Mouse (Mus musculus) heart, postnatal 0 days (tissue): ENCODE data around the gene Agap2. TPM values are rescaled to one million over a fixed set of nuclear protein-coding genes. Genes with fewer than 3 reads are reported as not detected.

Source experiments
- ATAC-seq: fragments of 200-750 bp; cut with Nextera tagmentation; 2 replicates; pipeline ENCODE4 v1.8.0; 2017; ENCODE audit warnings: low read depth, moderate number of reproducible peaks, moderate library complexity; ENCODE audit not compliant: insufficient read depth
- DNase-seq: peaks from one replicate; pipeline ENCODE4 v3.0.0-alpha.2; 2016; ENCODE audit warnings: low spot score
- H3K27ac ChIP-seq: fragments of 300-500 bp; sonication (generic); 2 replicates; pipeline ENCODE4 v1.5.1; 2014; ENCODE audit warnings: low read depth, mild to moderate bottlenecking
- H3K27me3 ChIP-seq: fragments of 300-500 bp; sonication (generic); 2 replicates; pipeline ENCODE4 v1.6.1; 2014; ENCODE audit warnings: low read length, mixed read lengths; ENCODE audit not compliant: control insufficient read depth, insufficient read depth
- H3K36me3 ChIP-seq: fragments of 300-500 bp; sonication (generic); replicated peaks from 2 replicates; pipeline ENCODE4 v1.6.1; 2014; ENCODE audit warnings: low read length, mixed read lengths; ENCODE audit not compliant: control insufficient read depth, insufficient read depth
- H3K4me1 ChIP-seq: fragments of 300-500 bp; sonication (generic); 2 replicates; pipeline ENCODE4 v1.6.1; 2014; ENCODE audit warnings: antibody characterized with exemption; ENCODE audit not compliant: control insufficient read depth, insufficient read depth
- H3K4me2 ChIP-seq: fragments of 300-500 bp; sonication (generic); 2 replicates; pipeline ENCODE4 v1.6.1; 2014; ENCODE audit warnings: low read depth, mild to moderate bottlenecking, low read length, moderate library complexity
- H3K4me3 ChIP-seq: fragments of 300-500 bp; sonication (generic); 2 replicates; pipeline ENCODE4 v1.5.1; 2014; ENCODE audit warnings: low read depth, low read length
- H3K9ac ChIP-seq: fragments of 300-500 bp; sonication (generic); replicated peaks from 2 replicates; pipeline ENCODE4 v1.6.1; 2014; ENCODE audit warnings: low read depth, low read length, mixed read lengths
- H3K9me3 ChIP-seq: fragments of 300-500 bp; sonication (generic); replicated peaks from 2 replicates; pipeline ENCODE4 v1.6.1; 2016; ENCODE audit warnings: low read length; ENCODE audit not compliant: control insufficient read depth
- CTCF ChIP-seq: IDR thresholded peaks from 2 replicates; pipeline ENCODE4 v1.5.1; 2016; ENCODE audit warnings: antibody characterized with exemption, control low read depth, low read depth
- EP300 ChIP-seq: IDR thresholded peaks from 2 replicates; pipeline ENCODE4 v1.6.1; 2016; ENCODE audit warnings: antibody characterized with exemption, low read depth
- WGBS: fragments of 180-500 bp; shearing (Covaris S2); extraction: QIAGEN DNeasy Blood & Tissue Kit; methylation state at CpG from one replicate; pipeline ENCODE4 v1.1.7; 2014; 5-methylcytosine and 5-hydroxymethylcytosine counted together
- polyA plus RNA-seq: library from polyadenylated mRNA; unstranded; fragments of >200 nt; fragmentation: Nextera tagmentation; extraction: Ambion mirVana; gene quantifications from 2 replicates; pipeline ENCODE4 v1.2.1, GENCODE M21; 2015
- total RNA-seq: library from RNA; depleted of rRNA; stranded (reverse); fragments of >200 nt; gene quantifications from 2 replicates; pipeline ENCODE4 v1.2.3, GENCODE M21; 2014; ENCODE audit warnings: low replicate concordance

Agap2 gene
- total and polyA plus RNA-seq, 2 experiments from 2014 or later, result 0.15 to 1.7 TPM

GRCm38 (mm10) chr10:127091507-127092396, 16.7 kb downstream of the Agap2 start:
- peak overlapping the region; percentile 28 for H3K4me3 ChIP-seq
- peaks cover 56% of the 10 kb centered on the region for H3K27me3 ChIP-seq
- 13% methylated on average over 49 of the region's 51 CpGs for WGBS
- H3K27ac ChIP-seq, result no peak overlapping the region
- no peak for DNase-seq
- peak overlapping the region; percentile 43 for H3K4me2 ChIP-seq
- H3K36me3 ChIP-seq, result peaks cover 9% of the 10 kb centered on the region; the same call in 1 of the 2 replicates
- H3K9me3 ChIP-seq, result no peaks in the 10 kb centered on the region
- TF ChIP-seq EP300 (no peak), CTCF (no peak)
- H3K4me1 ChIP-seq, result peaks cover 8% of the 10 kb centered on the region
- ATAC-seq, result 0 out of 2 replicates have a peak, but pooled peaks have one; percentile 24
- H3K9ac ChIP-seq, result no peak overlapping the region

- H3K9me3 ChIP-seq, result no peaks in the 10 kb centered on the region
These were observed 17.7 kb downstream of the Agap2 start for GRCm38 (mm10) chr10:127092742-127093141.

GRCm38 (mm10) chr10:127094382-127094802, 19.3 kb downstream of the Agap2 start:
- Histone ChIP-seq H3K9ac (no peak overlapping the region), H3K4me3 (no peak overlapping the region), H3K4me1 (peaks cover 8% of the 10 kb centered on the region), H3K27ac (no peak overlapping the region), H3K4me2 (no peak overlapping the region), H3K9me3 (no peaks in the 10 kb centered on the region), H3K27me3 (peaks cover 39% of the 10 kb centered on the region), H3K36me3 (peaks cover 31% of the 10 kb centered on the region)
- DNase-seq (no peak), ATAC-seq (no peak)
- TF ChIP-seq CTCF, result no peak
- no peak for TF ChIP-seq EP300
- WGBS, result 13% methylated on average over 7 of the region's 7 CpGs

More at GRCm38 (mm10) chr10:127092742-127093141, 17.7 kb downstream of the Agap2 start:
- no peak for DNase-seq
- H3K36me3 ChIP-seq, result peaks cover 19% of the 10 kb centered on the region
- no peak overlapping the region for H3K4me2 ChIP-seq
- H3K4me3 ChIP-seq, result no peak overlapping the region
- ATAC-seq, result no peak
- WGBS, result 51% methylated on average over 3 of the region's 4 CpGs
- no peak for TF ChIP-seq EP300
- TF ChIP-seq CTCF, result no peak
- H3K27ac ChIP-seq, result no peak overlapping the region
- peaks cover 8% of the 10 kb centered on the region for H3K4me1 ChIP-seq
- H3K9ac ChIP-seq, result no peak overlapping the region
- H3K27me3 ChIP-seq, result peaks cover 48% of the 10 kb centered on the region

GRCm38 (mm10) chr10:127098514-127098913, 23.4 kb downstream of the Agap2 start:
- DNase-seq (no peak), ATAC-seq (no peak)
- Histone ChIP-seq H3K9ac (no peak overlapping the region), H3K27me3 (no peaks in the 10 kb centered on the region), H3K4me3 (no peak overlapping the region), H3K4me2 (no peak overlapping the region), H3K36me3 (peaks cover 38% of the 10 kb centered on the region), H3K9me3 (no peaks in the 10 kb centered on the region), H3K4me1 (no peaks in the 10 kb centered on the region), H3K27ac (no peak overlapping the region)
- WGBS, result 82% methylated on average over 20 of the region's 20 CpGs
- TF ChIP-seq EP300 (no peak), CTCF (no peak)

DNA sequence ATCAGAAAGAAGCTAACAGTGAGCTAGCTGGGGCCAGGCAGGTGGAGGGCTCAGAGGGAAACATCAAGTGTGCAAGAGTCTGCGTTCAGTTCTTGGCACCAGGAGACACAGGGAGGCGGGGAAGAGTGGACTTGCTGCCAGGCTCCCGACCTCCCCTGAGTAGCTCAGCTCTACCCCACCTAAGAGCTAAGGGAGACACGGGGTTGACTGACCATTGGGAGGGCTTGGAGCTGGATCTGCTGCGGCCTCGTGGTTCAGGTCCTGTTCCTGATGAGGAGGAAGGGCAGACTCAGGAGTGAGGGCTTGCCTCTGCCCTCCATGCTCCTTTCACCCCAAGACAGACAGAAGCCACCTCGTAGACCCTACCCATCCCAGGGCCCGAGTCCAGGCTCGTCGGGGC, 24.1 kb downstream of the Agap2 start:
- Histone ChIP-seq H3K36me3 (peaks cover 38% of the 10 kb centered on the region), H3K4me2 (no peak overlapping the region), H3K9me3 (no peaks in the 10 kb centered on the region), H3K4me1 (no peaks in the 10 kb centered on the region), H3K27ac (no peak overlapping the region), H3K27me3 (no peaks in the 10 kb centered on the region), H3K9ac (no peak overlapping the region), H3K4me3 (no peak overlapping the region)
- DNase-seq (no peak), ATAC-seq (no peak)
- 83% methylated on average over 10 of the region's 10 CpGs for WGBS
- TF ChIP-seq CTCF, result no peak
- TF ChIP-seq EP300, result no peak
